23 mouse cellular contexts compared by ENCODE assay signal in the genomic region with DNA sequence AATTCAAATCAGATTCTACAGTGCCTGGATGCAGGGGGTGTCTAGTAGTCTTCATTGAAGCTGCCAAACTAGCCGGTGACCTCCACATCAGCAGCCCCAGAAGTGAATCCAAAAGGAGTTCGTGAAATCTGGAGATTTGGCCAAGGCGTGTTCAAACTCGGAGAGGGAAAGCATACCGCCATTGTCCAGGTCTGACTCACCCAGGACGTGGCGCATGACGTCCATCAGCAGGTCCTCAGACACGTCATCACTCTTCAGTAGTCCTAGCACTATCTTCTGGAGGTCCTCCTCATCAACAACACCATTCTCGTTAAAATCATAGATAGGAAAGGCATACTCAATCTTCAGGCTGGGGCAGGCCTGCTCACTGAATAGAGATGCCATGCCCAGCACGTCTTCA.
"Had no signal": no experiment of that assay in that cellular context is flagged by ENCODE, and none has a peak within 500 bp of the region (broad histone marks: within the 10 kb centered on the region; RNA-seq: fewer than 3 reads in every experiment).

No protein-coding gene starts in this region.

- H3K4me3 ChIP-seq: limb, embryonic 12.5 days; limb, embryonic 15.5 days; liver, embryonic 12.5 days; liver, embryonic 15.5 days; lung, embryonic 15.5 days; megakaryocyte, embryonic 14.5 days; midbrain, embryonic 10.5 days; midbrain, embryonic 15.5 days; neural tube, embryonic 12.5 days; neural tube, embryonic 15.5 days had no signal

- H3K9me3 ChIP-seq: limb, embryonic 12.5 days; limb, embryonic 15.5 days; liver, embryonic 12.5 days; liver, embryonic 15.5 days; lung, embryonic 15.5 days; midbrain, embryonic 10.5 days; midbrain, embryonic 15.5 days; neural tube, embryonic 12.5 days; neural tube, embryonic 15.5 days had no signal

- H3K9ac ChIP-seq: limb, embryonic 12.5 days; limb, embryonic 15.5 days; liver, embryonic 12.5 days; liver, embryonic 15.5 days; lung, embryonic 15.5 days; midbrain, embryonic 15.5 days; neural tube, embryonic 12.5 days; neural tube, embryonic 15.5 days had no signal

- DNase-seq: kidney, postnatal 14 days; kidney, postnatal 4 days; left cerebral cortex, postnatal 4 days; lung, adult 18-20 months; lung, postnatal 10 days; lung, postnatal 36 days; right cerebral cortex, adult 18-20 months; right cerebral cortex, postnatal 14 days; right cerebral cortex, postnatal 4 days; thymus, adult 2 months; thymus, postnatal 14 days; thymus, postnatal 4 days had no signal

- H3K27ac ChIP-seq: limb, embryonic 12.5 days; limb, embryonic 15.5 days; liver, embryonic 12.5 days; liver, embryonic 15.5 days; lung, embryonic 15.5 days; midbrain, embryonic 10.5 days; midbrain, embryonic 15.5 days; neural tube, embryonic 12.5 days; neural tube, embryonic 15.5 days; stomach, postnatal 0 days had no signal

- H3K36me3 ChIP-seq: limb, embryonic 12.5 days; limb, embryonic 15.5 days; liver, embryonic 12.5 days; liver, embryonic 15.5 days; lung, embryonic 15.5 days; midbrain, embryonic 10.5 days; midbrain, embryonic 15.5 days; neural tube, embryonic 12.5 days; neural tube, embryonic 15.5 days had no signal

- ATAC-seq: liver, embryonic 12.5 days; midbrain, embryonic 15.5 days had no signal

- H3K4me1 ChIP-seq: limb, embryonic 12.5 days; limb, embryonic 15.5 days; liver, embryonic 12.5 days; liver, embryonic 15.5 days; lung, embryonic 15.5 days; midbrain, embryonic 15.5 days; neural tube, embryonic 15.5 days had no signal

- H3K4me2 ChIP-seq: limb, embryonic 12.5 days; limb, embryonic 15.5 days; liver, embryonic 12.5 days; liver, embryonic 15.5 days; lung, embryonic 15.5 days; midbrain, embryonic 15.5 days; neural tube, embryonic 12.5 days; neural tube, embryonic 15.5 days had no signal

- H3K27me3 ChIP-seq: limb, embryonic 12.5 days; limb, embryonic 15.5 days; liver, embryonic 12.5 days; liver, embryonic 15.5 days; lung, embryonic 15.5 days; megakaryocyte, embryonic 14.5 days; midbrain, embryonic 15.5 days; neural tube, embryonic 12.5 days; neural tube, embryonic 15.5 days had no signal
